Mouse (Mus musculus) MEL (cell line): Measurements from ENCODE around the gene Camk1d.

Experiments
- CTCF ChIP-seq, 3 experiments: IDR thresholded peaks in 2 of 3; conservative IDR thresholded peaks in 1 of 3; 2 replicates each; pipeline ENCODE4 v1.5.1; 2011 to 2012; ENCODE audit warnings: low read length in 3 of 3, low read depth in 2 of 3, mild to moderate bottlenecking in 2 of 3, improper control_type of control experiment in 1 of 3, inconsistent platforms in 1 of 3, mixed read lengths in 1 of 3, moderate library complexity in 1 of 3; ENCODE audit not compliant: control insufficient read depth in 1 of 3, insufficient read depth in 1 of 3, poor library complexity in 1 of 3, severe bottlenecking in 1 of 3
- GATA1 ChIP-seq: IDR thresholded peaks from 2 replicates; pipeline ENCODE4 v1.6.1; 2011; ENCODE audit warnings: low read depth, low read length, improper control_type of control experiment
- MEF2A ChIP-seq: IDR thresholded peaks from 2 replicates; pipeline ENCODE4 v1.6.1; 2014; ENCODE audit warnings: low read depth, mild to moderate bottlenecking, inconsistent platforms, low read length, improper control_type of control experiment; ENCODE audit not compliant: poor library complexity, insufficient replicate concordance, severe bottlenecking; ENCODE audit errors: extremely low read depth
- POLR2A ChIP-seq, 2 experiments: IDR thresholded peaks; 2 replicates each; pipeline ENCODE4 v1.6.1; 2011 to 2012; ENCODE audit warnings: low read length in 2 of 2, mild to moderate bottlenecking in 2 of 2, control low read depth in 1 of 2, improper control_type of control experiment in 1 of 2, low read depth in 1 of 2, moderate library complexity in 1 of 2; ENCODE audit not compliant: control insufficient read depth in 1 of 2, insufficient read depth in 1 of 2, poor library complexity in 1 of 2
- POLR2AphosphoS2 ChIP-seq: IDR thresholded peaks from 2 replicates; pipeline ENCODE4 v1.6.1; 2011; ENCODE audit warnings: low read length, improper control_type of control experiment
- TBP ChIP-seq: IDR thresholded peaks from 2 replicates; pipeline ENCODE4 v1.8.0; 2011; ENCODE audit warnings: low read depth, low read length, improper control_type of control experiment
- USF1 ChIP-seq: IDR thresholded peaks from 2 replicates; pipeline ENCODE4 v1.6.1; 2014; ENCODE audit warnings: low read depth, mild to moderate bottlenecking, inconsistent platforms, low read length, improper control_type of control experiment, moderate library complexity
- USF2 ChIP-seq, 2 experiments: IDR thresholded peaks; 2 replicates each; pipeline ENCODE4 v1.6.1; 2011 to 2012; ENCODE audit warnings: improper control_type of control experiment in 2 of 2, low read length in 2 of 2, borderline replicate concordance in 1 of 2, inconsistent platforms in 1 of 2, low read depth in 1 of 2, mild to moderate bottlenecking in 1 of 2; ENCODE audit not compliant: insufficient read depth in 1 of 2
- ZC3H11A ChIP-seq: IDR thresholded peaks from 2 replicates; pipeline ENCODE4 v1.6.1; 2012; ENCODE audit warnings: low read depth, mild to moderate bottlenecking, inconsistent platforms, low read length, improper control_type of control experiment
- ZKSCAN1 ChIP-seq: IDR thresholded peaks from 2 replicates; pipeline ENCODE4 v1.6.1; 2012; ENCODE audit warnings: low read depth, mild to moderate bottlenecking, inconsistent platforms, low read length, improper control_type of control experiment, moderate library complexity

DNA sequence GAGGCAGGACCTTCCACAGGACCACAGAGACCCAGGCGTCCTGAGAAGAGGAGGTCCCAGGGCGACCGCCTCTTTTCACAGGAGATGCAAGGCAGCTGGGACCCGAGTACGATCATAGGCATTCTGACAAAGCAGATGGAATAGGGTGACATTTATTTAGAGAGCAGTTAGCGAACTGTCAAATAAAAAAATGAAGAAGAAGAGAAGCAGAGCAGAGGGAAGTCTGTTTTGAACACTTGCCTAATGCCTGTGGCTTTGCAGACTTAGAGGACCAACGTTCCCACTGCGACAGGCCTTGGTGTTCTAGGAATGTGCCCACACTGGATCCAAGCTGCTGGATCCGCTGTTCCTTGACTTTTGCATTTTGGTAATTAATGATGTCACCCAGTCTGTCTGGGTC lies 259.5 kb downstream of the Camk1d start:
- TF ChIP-seq ZC3H11A (no peak), USF1 (no peak), MEF2A (no peak), GATA1 (no peak), POLR2A (IDR thresholded peaks at IDR 0.05; ENCODE audit: control insufficient read depth in 1 of 2, insufficient read depth in 1 of 2, low read depth in 1 of 2, low read length in 2 of 2, poor library complexity in 1 of 2) (no peak), POLR2AphosphoS2 (no peak), CTCF (IDR thresholded peaks at IDR 0.05 in 2 of 3, conservative IDR thresholded peaks at IDR 0.05 in 1 of 3; ENCODE audit: control insufficient read depth in 1 of 3, insufficient read depth in 1 of 3, low read depth in 2 of 3, low read length in 3 of 3, poor library complexity in 1 of 3, severe bottlenecking in 1 of 3) (no peak), USF2 (IDR thresholded peaks at IDR 0.05; ENCODE audit: borderline replicate concordance in 1 of 2, insufficient read depth in 1 of 2, low read depth in 1 of 2, low read length in 2 of 2) (no peak), ZKSCAN1 (no peak), TBP (no peak)
